In the genomic region with DNA sequence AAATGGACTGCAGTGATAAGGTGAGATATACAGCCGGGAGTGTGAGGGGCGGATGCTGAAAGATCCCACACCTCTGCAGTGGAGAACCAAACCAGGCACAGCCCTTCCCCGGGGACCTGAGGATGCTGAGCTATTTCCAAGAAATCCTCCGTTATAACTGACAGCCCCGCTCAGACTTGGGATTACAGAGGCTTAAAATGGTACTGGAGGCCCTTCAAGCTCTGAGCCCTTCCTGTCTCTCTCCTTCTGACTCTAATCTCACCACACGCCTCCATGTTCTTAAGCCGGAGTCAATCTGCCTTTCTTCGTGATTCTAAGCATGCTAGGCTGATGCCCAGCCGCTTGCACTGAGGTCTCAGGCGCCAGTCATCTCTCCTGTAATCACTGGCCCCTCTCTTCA, we compare ENCODE assay signal across 27 mouse cellular contexts.
DNase-seq lines count a peak whose midpoint lies in the region; ATAC-seq lines count a peak whose summit lies in the region.
"Had no signal": no experiment of that assay in that cellular context is flagged by ENCODE, and none has a peak within 500 bp of the region (broad histone marks: within the 10 kb centered on the region; RNA-seq: fewer than 3 reads in every experiment).

No protein-coding gene starts in this region.

- H3K9ac ChIP-seq in intestine, embryonic 14.5 days (ENCODE audit: low read length) = no peak overlapping the region
- no peak overlapping the region for H3K9ac ChIP-seq in intestine, embryonic 16.5 days (ENCODE audit: low read depth, low read length)
- no peak overlapping the region for H3K9ac ChIP-seq in midbrain, embryonic 14.5 days (replicated peaks; ENCODE audit: low read length)
- no peak overlapping the region for H3K9ac ChIP-seq in midbrain, embryonic 16.5 days (ENCODE audit: low read depth, low read length)
- H3K9ac ChIP-seq: embryonic facial prominence, embryonic 13.5 days; embryonic facial prominence, embryonic 15.5 days; forebrain, embryonic 12.5 days had no signal

- peak; percentile 36 for DNase-seq in intestine, embryonic 14.5 days (ENCODE audit: low spot score)
- peak; percentile 58 for DNase-seq in midbrain, embryonic 14.5 days
- peak; percentile 73 for DNase-seq in retina, postnatal 1 day
- DNase-seq in lung, postnatal 25 days (ENCODE audit: low spot score) = no peak
- DNase-seq: adrenal gland, adult 8-10 months; adrenal gland, postnatal 14 days; B cell, adult 2 months; cerebellum, adult 11 months; cerebellum, adult 18-20 months; cerebellum, adult 8-10 months; cerebellum, adult 9-11 months; cerebellum, postnatal 14 days; cerebellum, postnatal 36 days; embryo, embryonic 11 days had no signal

- ATAC-seq in intestine, embryonic 14.5 days (replicated peaks; ENCODE audit: low FRiP score, low TSS enrichment, low read depth) = no peak
- ATAC-seq in intestine, embryonic 16.5 days = no peak
- ATAC-seq in midbrain, embryonic 14.5 days (ENCODE audit: low FRiP score, low TSS enrichment) = no peak
- ATAC-seq in midbrain, embryonic 16.5 days = no peak
- ATAC-seq: activated CD4-positive, CD25-positive, alpha-beta regulatory T cell, adult 4 months; CD4-positive, CD25-positive, alpha-beta regulatory T cell, adult 4 months; forebrain, embryonic 14.5 days; forebrain, embryonic 16.5 days; Patski had no signal

- H3K27me3 ChIP-seq in intestine, embryonic 14.5 days (replicated peaks; ENCODE audit: control insufficient read depth, insufficient read depth, low read length) = no peaks in the 10 kb centered on the region
- no peaks in the 10 kb centered on the region for H3K27me3 ChIP-seq in intestine, embryonic 16.5 days (replicated peaks; ENCODE audit: control insufficient read depth, insufficient read depth, low read length)
- H3K27me3 ChIP-seq in midbrain, embryonic 14.5 days (ENCODE audit: control insufficient read depth, insufficient read depth, low read length) = 0 out of 2 replicates have a peak, but pooled peaks cover 4% of the 10 kb centered on the region
- no peaks in the 10 kb centered on the region for H3K27me3 ChIP-seq in midbrain, embryonic 16.5 days (ENCODE audit: control insufficient read depth, insufficient read depth, low read depth, low read length)
- H3K27me3 ChIP-seq: embryonic facial prominence, embryonic 15.5 days had no signal

- no peak overlapping the region for H3K4me2 ChIP-seq in intestine, embryonic 14.5 days (ENCODE audit: low read length)
- no peak overlapping the region for H3K4me2 ChIP-seq in intestine, embryonic 16.5 days (ENCODE audit: low read depth, low read length)
- no peak overlapping the region for H3K4me2 ChIP-seq in midbrain, embryonic 14.5 days (ENCODE audit: low read length)
- no peak overlapping the region for H3K4me2 ChIP-seq in midbrain, embryonic 16.5 days (ENCODE audit: low read length)
- H3K4me2 ChIP-seq: embryonic facial prominence, embryonic 13.5 days; embryonic facial prominence, embryonic 15.5 days; forebrain, embryonic 12.5 days had no signal

- H3K4me3 ChIP-seq in intestine, embryonic 14.5 days (ENCODE audit: low read depth, low read length) = no peak overlapping the region
- H3K4me3 ChIP-seq in intestine, embryonic 16.5 days (ENCODE audit: low read length) = no peak overlapping the region
- H3K4me3 ChIP-seq in midbrain, embryonic 14.5 days (replicated peaks; ENCODE audit: low read depth, low read length) = no peak overlapping the region
- no peak overlapping the region for H3K4me3 ChIP-seq in midbrain, embryonic 16.5 days (ENCODE audit: low read depth, low read length)
- H3K4me3 ChIP-seq: embryonic facial prominence, embryonic 13.5 days; embryonic facial prominence, embryonic 15.5 days; erythroblast, embryonic 14.5 days; forebrain, embryonic 10.5 days; forebrain, embryonic 12.5 days had no signal

- 70% methylated on average over 10 of the region's 10 CpGs for WGBS in intestine, embryonic 14.5 days
- 82% methylated on average over 10 of the region's 10 CpGs for WGBS in intestine, embryonic 16.5 days
- WGBS in midbrain, embryonic 14.5 days = 57% methylated on average over 10 of the region's 10 CpGs
- WGBS in midbrain, embryonic 16.5 days = 70% methylated on average over 10 of the region's 10 CpGs

- no peak overlapping the region for H3K27ac ChIP-seq in intestine, embryonic 14.5 days (ENCODE audit: low read depth)
- H3K27ac ChIP-seq in intestine, embryonic 16.5 days (ENCODE audit: low read length) = no peak overlapping the region
- H3K27ac ChIP-seq in midbrain, embryonic 14.5 days (replicated peaks; ENCODE audit: low read depth, low read length) = no peak overlapping the region
- H3K27ac ChIP-seq in midbrain, embryonic 16.5 days (ENCODE audit: low read length) = no peak overlapping the region
- H3K27ac ChIP-seq: embryonic facial prominence, embryonic 13.5 days; embryonic facial prominence, embryonic 15.5 days; forebrain, embryonic 10.5 days; forebrain, embryonic 12.5 days had no signal

- peaks cover 27% of the 10 kb centered on the region for H3K4me1 ChIP-seq in intestine, embryonic 14.5 days (replicated peaks; ENCODE audit: control insufficient read depth, insufficient read depth, low read length)
- peaks cover 7% of the 10 kb centered on the region; the same call in 1 of the 2 replicates for H3K4me1 ChIP-seq in intestine, embryonic 16.5 days (ENCODE audit: control insufficient read depth, insufficient read depth, low read length)
- no peaks in the 10 kb centered on the region for H3K4me1 ChIP-seq in midbrain, embryonic 14.5 days (ENCODE audit: control insufficient read depth, insufficient read depth, low read length)
- H3K4me1 ChIP-seq in midbrain, embryonic 16.5 days (ENCODE audit: control insufficient read depth, insufficient read depth, low read length) = no peaks in the 10 kb centered on the region

- H3K36me3 ChIP-seq in intestine, embryonic 14.5 days (ENCODE audit: control insufficient read depth, insufficient read depth, low read length) = no peaks in the 10 kb centered on the region
- no peaks in the 10 kb centered on the region for H3K36me3 ChIP-seq in intestine, embryonic 16.5 days (ENCODE audit: control insufficient read depth, insufficient read depth, low read length)
- no peaks in the 10 kb centered on the region for H3K36me3 ChIP-seq in midbrain, embryonic 14.5 days (ENCODE audit: control insufficient read depth, insufficient read depth, low read length)
- no peaks in the 10 kb centered on the region for H3K36me3 ChIP-seq in midbrain, embryonic 16.5 days (ENCODE audit: control insufficient read depth, insufficient read depth, low read length)
- H3K36me3 ChIP-seq: embryonic facial prominence, embryonic 13.5 days; embryonic facial prominence, embryonic 15.5 days; forebrain, embryonic 10.5 days; forebrain, embryonic 12.5 days; G1E had no signal

- H3K9me3 ChIP-seq in intestine, embryonic 14.5 days (ENCODE audit: control insufficient read depth, low read length) = no peaks in the 10 kb centered on the region
- H3K9me3 ChIP-seq in intestine, embryonic 16.5 days (ENCODE audit: control insufficient read depth, low read length) = no peaks in the 10 kb centered on the region
- H3K9me3 ChIP-seq in midbrain, embryonic 14.5 days (ENCODE audit: control insufficient read depth, low read length) = no peaks in the 10 kb centered on the region
- H3K9me3 ChIP-seq in midbrain, embryonic 16.5 days (replicated peaks; ENCODE audit: control insufficient read depth, low read length, poor library complexity, severe bottlenecking) = no peaks in the 10 kb centered on the region
- H3K9me3 ChIP-seq: embryonic facial prominence, embryonic 13.5 days; embryonic facial prominence, embryonic 15.5 days; forebrain, embryonic 10.5 days; forebrain, embryonic 12.5 days; G1E had no signal
